Mouse (Mus musculus): Measurements from ENCODE around the gene Epha7.

GRCm38 (mm10) chr4:28889630-28890029 is 76.7 kb downstream of the Epha7 start:
- TF ChIP-seq CTCF (IDR thresholded peaks at IDR 0.05 in 2 of 3, conservative IDR thresholded peaks at IDR 0.05 in 1 of 3; ENCODE audit: control insufficient read depth in 1 of 3, insufficient read depth in 1 of 3, low read depth in 2 of 3, low read length in 3 of 3, poor library complexity in 1 of 3, severe bottlenecking in 1 of 3) (no peak), POLR2AphosphoS2 (IDR thresholded peaks at IDR 0.05; ENCODE audit: low read length) (no peak), POLR2A (IDR thresholded peaks at IDR 0.05; ENCODE audit: control insufficient read depth in 1 of 2, insufficient read depth in 1 of 2, low read depth in 1 of 2, low read length in 2 of 2, poor library complexity in 1 of 2) (no peak), TCF12 (IDR thresholded peaks at IDR 0.05; ENCODE audit: low read depth, low read length) (no peak), RCOR1 (IDR thresholded peaks at IDR 0.05; ENCODE audit: low read depth, low read length) (no peak), MAZ (IDR thresholded peaks at IDR 0.05; ENCODE audit: low read depth, low read length) (no peak), EP300 (IDR thresholded peaks at IDR 0.05; ENCODE audit: low read depth in 1 of 2, low read length in 2 of 2) (no peak)

All from MEL (cell line).